Mouse (Mus musculus) hindbrain, embryonic 13.5 days (tissue): ENCODE results near the gene Ccdc34. TPM values are rescaled to one million over a fixed set of nuclear protein-coding genes. Genes with fewer than 3 reads are reported as not detected.
"Not testable (repeated sequence)": the region's sequence is repeated elsewhere in the genome, so short reads cannot be mapped to it uniquely, and the experiment has no call there.

Experiments
- ATAC-seq: fragments of 200-750 bp; cut with Nextera tagmentation; 2 replicates; pipeline ENCODE4 v1.8.0; 2017; ENCODE audit warnings: moderate TSS enrichment; ENCODE audit not compliant: low FRiP score
- H3K27ac ChIP-seq: fragments of 300-500 bp; sonication (generic); 2 replicates; pipeline ENCODE4 v1.5.1; 2015; ENCODE audit warnings: inconsistent platforms, mild to moderate bottlenecking, moderate library complexity
- H3K27me3 ChIP-seq: fragments of 300-500 bp; sonication (generic); 2 replicates; pipeline ENCODE4 v1.6.1; 2015; ENCODE audit warnings: mild to moderate bottlenecking, inconsistent platforms
- H3K36me3 ChIP-seq: fragments of 300-500 bp; sonication (generic); 2 replicates; pipeline ENCODE4 v1.6.1; 2015; ENCODE audit warnings: mild to moderate bottlenecking, inconsistent platforms
- H3K4me1 ChIP-seq: fragments of 300-500 bp; sonication (generic); replicated peaks from 2 replicates; pipeline ENCODE4 v1.6.1; 2015; ENCODE audit warnings: inconsistent platforms
- H3K4me2 ChIP-seq: fragments of 300-500 bp; sonication (generic); 2 replicates; pipeline ENCODE4 v1.6.1; 2015; ENCODE audit warnings: inconsistent platforms, mild to moderate bottlenecking, moderate library complexity
- H3K4me3 ChIP-seq: fragments of 300-500 bp; sonication (generic); 2 replicates; pipeline ENCODE4 v1.5.1; 2015; ENCODE audit warnings: mild to moderate bottlenecking, inconsistent platforms
- H3K9ac ChIP-seq: fragments of 300-500 bp; sonication (generic); 2 replicates; pipeline ENCODE4 v1.6.1; 2015; ENCODE audit warnings: mild to moderate bottlenecking, inconsistent platforms
- H3K9me3 ChIP-seq: fragments of 300-500 bp; sonication (generic); 2 replicates; pipeline ENCODE4 v1.6.1; 2016; ENCODE audit warnings: inconsistent platforms
- WGBS: fragments of 180-500 bp; shearing (Covaris S2); methylation state at CpG from one replicate; pipeline ENCODE4 v1.1.7; 2015; 5-methylcytosine and 5-hydroxymethylcytosine counted together
- polyA plus RNA-seq: library from polyadenylated mRNA; unstranded; fragments of >200 nt; fragmentation: Nextera tagmentation; extraction: Ambion mirVana; gene quantifications from 2 replicates; pipeline ENCODE4 v1.2.1, GENCODE M21; 2015

Gene Ccdc34
- polyA plus RNA-seq, 1 experiment from 2014 or later: 39.6 TPM

- 93% methylated on average over 2 of the region's 2 CpGs for WGBS
- no peak for ATAC-seq
- Histone ChIP-seq H3K4me1 (no peaks in the 10 kb centered on the region), H3K36me3 (no peaks in the 10 kb centered on the region), H3K4me2 (no peak overlapping the region), H3K4me3 (no peak overlapping the region), H3K27ac (no peak overlapping the region), H3K27me3 (no peaks in the 10 kb centered on the region), H3K9ac (no peak overlapping the region), H3K9me3 (no peaks in the 10 kb centered on the region)
Observed at GRCm38 (mm10) chr2:110129396-110129795, 111.8 kb downstream of the Ccdc34 start.

GRCm38 (mm10) chr2:110131573-110131972, 114.0 kb downstream of the Ccdc34 start:
- Histone ChIP-seq H3K9ac (no peak overlapping the region), H3K36me3 (no peaks in the 10 kb centered on the region), H3K4me2 (no peak overlapping the region), H3K4me3 (no peak overlapping the region), H3K27me3 (no peaks in the 10 kb centered on the region), H3K9me3 (no peaks in the 10 kb centered on the region), H3K27ac (no peak overlapping the region), H3K4me1 (no peaks in the 10 kb centered on the region)
- ATAC-seq: no peak
- 73% methylated on average over 2 of the region's 2 CpGs for WGBS

- 88% methylated on average over 3 of the region's 3 CpGs for WGBS
- H3K4me1 ChIP-seq: no peaks in the 10 kb centered on the region
- ATAC-seq: no peak
- no peaks in the 10 kb centered on the region for H3K27me3 ChIP-seq
- no peaks in the 10 kb centered on the region for H3K36me3 ChIP-seq
- no peak overlapping the region for H3K4me3 ChIP-seq
- no peaks in the 10 kb centered on the region for H3K9me3 ChIP-seq
- H3K4me2 ChIP-seq: no peak overlapping the region
- H3K9ac ChIP-seq: no peak overlapping the region
- H3K27ac ChIP-seq: no peak overlapping the region
Observed at GRCm38 (mm10) chr2:110133356-110134115, 115.9 kb downstream of the Ccdc34 start.

GRCm38 (mm10) chr2:110134765-110135594, 117.4 kb downstream of the Ccdc34 start:
- 66% methylated on average over 2 of the region's 2 CpGs for WGBS
- no peak overlapping the region for H3K9ac ChIP-seq
- no peaks in the 10 kb centered on the region for H3K4me1 ChIP-seq
- no peak for ATAC-seq
- no peak overlapping the region for H3K27ac ChIP-seq
- no peak overlapping the region for H3K4me3 ChIP-seq
- no peak overlapping the region for H3K4me2 ChIP-seq
- no peaks in the 10 kb centered on the region for H3K9me3 ChIP-seq
- H3K36me3 ChIP-seq: no peaks in the 10 kb centered on the region
- H3K27me3 ChIP-seq: no peaks in the 10 kb centered on the region

GRCm38 (mm10) chr2:110137291-110137690, 119.7 kb downstream of the Ccdc34 start:
- Histone ChIP-seq H3K9ac (no peak overlapping the region), H3K36me3 (no peaks in the 10 kb centered on the region), H3K4me2 (no peak overlapping the region), H3K4me3 (no peak overlapping the region), H3K27ac (no peak overlapping the region), H3K27me3 (no peaks in the 10 kb centered on the region), H3K9me3 (no peaks in the 10 kb centered on the region), H3K4me1 (no peaks in the 10 kb centered on the region)
- 85% methylated on average over 1 of the region's 1 CpGs for WGBS
- ATAC-seq: no peak

GRCm38 (mm10) chr2:110138096-110138495, 120.5 kb downstream of the Ccdc34 start:
- H3K27ac ChIP-seq: no peak overlapping the region
- no peak overlapping the region for H3K9ac ChIP-seq
- no peak overlapping the region for H3K4me3 ChIP-seq
- H3K9me3 ChIP-seq: no peaks in the 10 kb centered on the region
- WGBS: 90% methylated on average over 1 of the region's 1 CpGs
- no peaks in the 10 kb centered on the region for H3K27me3 ChIP-seq
- no peaks in the 10 kb centered on the region for H3K4me1 ChIP-seq
- H3K4me2 ChIP-seq: no peak overlapping the region
- no peaks in the 10 kb centered on the region for H3K36me3 ChIP-seq
- ATAC-seq: no peak

- H3K4me2 ChIP-seq, H3K27me3 ChIP-seq, H3K27ac ChIP-seq, H3K9me3 ChIP-seq, H3K4me1 ChIP-seq, H3K36me3 ChIP-seq, ATAC-seq, H3K9ac ChIP-seq, H3K4me3 ChIP-seq: not testable (repeated sequence)
Observed at GRCm38 (mm10) chr2:110147980-110148379, 130.4 kb downstream of the Ccdc34 start.

- no peaks in the 10 kb centered on the region for H3K4me1 ChIP-seq
- H3K4me2 ChIP-seq: no peak overlapping the region
- H3K4me3 ChIP-seq: no peak overlapping the region
- no peaks in the 10 kb centered on the region for H3K9me3 ChIP-seq
- no peaks in the 10 kb centered on the region for H3K36me3 ChIP-seq
- no peaks in the 10 kb centered on the region for H3K27me3 ChIP-seq
- no peak overlapping the region for H3K27ac ChIP-seq
- ATAC-seq: no peak
- no peak overlapping the region for H3K9ac ChIP-seq
Observed at GRCm38 (mm10) chr2:110149246-110149645, 131.6 kb downstream of the Ccdc34 start.

- Histone ChIP-seq H3K4me1 (no peaks in the 10 kb centered on the region), H3K36me3 (no peaks in the 10 kb centered on the region), H3K9me3 (no peaks in the 10 kb centered on the region), H3K27me3 (no peaks in the 10 kb centered on the region), H3K27ac (no peak overlapping the region), H3K9ac (no peak overlapping the region), H3K4me3 (no peak overlapping the region), H3K4me2 (no peak overlapping the region)
- no peak for ATAC-seq
- WGBS: 97% methylated on average over 2 of the region's 2 CpGs
Observed at GRCm38 (mm10) chr2:110156321-110156720, 138.7 kb downstream of the Ccdc34 start.

GRCm38 (mm10) chr2:110165003-110165402, 147.4 kb downstream of the Ccdc34 start:
- 89% methylated on average over 4 of the region's 4 CpGs for WGBS
- Histone ChIP-seq H3K4me2 (no peak overlapping the region), H3K9me3 (no peaks in the 10 kb centered on the region), H3K9ac (no peak overlapping the region), H3K36me3 (no peaks in the 10 kb centered on the region), H3K4me3 (no peak overlapping the region), H3K4me1 (no peaks in the 10 kb centered on the region), H3K27ac (no peak overlapping the region), H3K27me3 (no peaks in the 10 kb centered on the region)
- ATAC-seq: no peak

GRCm38 (mm10) chr2:110167694-110168093, 150.1 kb downstream of the Ccdc34 start:
- WGBS: 85% methylated on average over 4 of the region's 4 CpGs
- H3K36me3 ChIP-seq: no peaks in the 10 kb centered on the region
- no peak overlapping the region for H3K9ac ChIP-seq
- H3K4me1 ChIP-seq: 0 out of 2 replicates have a peak, but pooled peaks cover under 1% of the 10 kb centered on the region
- H3K27me3 ChIP-seq: no peaks in the 10 kb centered on the region
- ATAC-seq: no peak
- H3K27ac ChIP-seq: no peak overlapping the region
- no peak overlapping the region for H3K4me2 ChIP-seq
- H3K4me3 ChIP-seq: no peak overlapping the region
- H3K9me3 ChIP-seq: no peaks in the 10 kb centered on the region

- Histone ChIP-seq H3K36me3 (no peaks in the 10 kb centered on the region), H3K9me3 (no peaks in the 10 kb centered on the region), H3K9ac (no peak overlapping the region), H3K4me1 (peaks cover 7% of the 10 kb centered on the region; the same call in 1 of the 2 replicates), H3K27ac (no peak overlapping the region), H3K27me3 (no peaks in the 10 kb centered on the region), H3K4me2 (no peak overlapping the region), H3K4me3 (no peak overlapping the region)
- no peak for ATAC-seq
Observed at GRCm38 (mm10) chr2:110168361-110168760, 150.7 kb downstream of the Ccdc34 start.

GRCm38 (mm10) chr2:110172456-110172855, 154.8 kb downstream of the Ccdc34 start:
- Histone ChIP-seq H3K36me3 (no peaks in the 10 kb centered on the region), H3K27ac (no peak overlapping the region), H3K9me3 (no peaks in the 10 kb centered on the region), H3K9ac (no peak overlapping the region), H3K4me2 (no peak overlapping the region), H3K4me3 (no peak overlapping the region), H3K4me1 (peaks cover 22% of the 10 kb centered on the region), H3K27me3 (no peaks in the 10 kb centered on the region)
- WGBS: 77% methylated on average over 7 of the region's 7 CpGs
- no peak for ATAC-seq
